Mouse (Mus musculus) adrenal gland, adult (tissue): ENCODE measurements around the gene Klhl3.

Experiments used
- DNase-seq, 2 experiments: peaks; one replicate each; pipeline ENCODE4 v3.0.0; 2022 to 2023; ENCODE audit warnings: low spot score in 1 of 2; ENCODE audit not compliant: inconsistent age in 2 of 2

Klhl3 gene

DNA sequence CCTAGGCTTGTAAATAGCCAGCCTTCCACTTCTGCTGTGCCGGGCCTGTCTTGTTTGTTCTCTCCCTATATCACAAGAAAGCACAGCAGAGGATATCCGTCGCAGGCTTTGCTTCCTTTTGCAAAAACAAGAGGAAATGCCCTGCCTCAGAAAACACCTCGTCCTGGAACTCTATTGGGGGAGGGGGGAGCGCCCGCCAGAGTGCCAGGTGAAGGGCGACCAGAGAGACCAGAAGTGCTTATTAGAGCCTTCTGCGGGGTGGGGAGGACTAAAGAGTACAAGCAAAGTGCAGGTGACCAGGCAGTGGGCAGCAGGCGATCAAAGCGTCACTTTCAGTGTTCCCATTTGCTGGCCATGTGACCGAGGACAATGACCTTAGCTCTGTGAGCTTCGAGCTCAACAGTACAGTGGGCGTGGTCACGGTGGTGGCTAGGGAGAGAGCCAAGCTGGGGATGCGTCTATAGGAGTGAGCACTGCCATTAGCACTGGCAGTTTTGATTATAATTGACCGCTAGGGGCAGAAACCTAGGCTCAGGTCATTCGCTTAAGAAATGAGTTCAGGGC, 45.8 kb downstream of the Klhl3 start:
- DNase-seq = peak; percentile 78 to 81

DNA sequence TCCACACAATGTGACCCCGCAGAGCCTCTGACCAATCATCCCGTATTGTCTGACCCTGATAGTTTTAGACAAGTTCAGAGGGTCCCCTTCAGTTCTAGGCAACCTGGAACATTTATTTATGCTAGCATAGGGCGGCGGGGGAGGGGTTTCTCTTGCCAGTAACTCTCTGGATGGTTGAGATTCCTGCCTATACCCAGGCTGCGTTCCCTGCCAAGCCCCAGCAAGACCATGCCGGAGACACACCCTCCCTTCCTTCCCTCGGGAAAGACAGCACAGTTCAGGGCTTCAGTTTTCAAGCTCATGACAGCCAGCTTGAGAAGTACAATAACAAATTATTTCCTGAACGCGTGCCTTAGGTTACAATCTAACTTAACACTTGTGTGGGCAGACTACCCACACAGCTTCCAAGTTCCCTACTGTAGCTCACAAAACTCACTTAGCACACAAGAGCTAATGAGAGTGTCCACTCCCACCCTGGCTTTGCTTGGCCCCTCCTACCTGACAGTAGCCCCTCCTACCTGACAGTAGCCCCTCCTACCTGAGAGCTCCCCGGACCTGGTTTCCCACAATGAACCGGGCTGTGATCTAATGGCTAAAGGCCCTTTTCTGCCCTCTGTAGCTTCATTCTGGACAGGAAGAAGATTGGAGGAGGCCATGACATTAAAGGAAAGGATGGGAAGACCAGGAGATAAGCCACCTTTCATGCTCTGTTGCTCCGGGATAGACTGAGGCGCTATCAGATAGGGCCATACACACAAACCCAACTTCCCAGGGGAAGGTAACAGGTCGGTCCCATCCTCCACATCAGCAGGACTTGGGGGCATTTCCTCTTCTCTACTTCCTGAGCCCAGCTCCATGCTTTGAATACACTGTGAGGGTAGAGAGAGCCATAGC, 46.6 kb downstream of the Klhl3 start:
- peak; percentile 50 to 75 for DNase-seq

GRCm38 (mm10) chr13:58066081-58066495, 47.3 kb downstream of the Klhl3 start:
- DNase-seq = peak; percentile 66 to 85

- peak; percentile 36 to 59 for DNase-seq
Measured at GRCm38 (mm10) chr13:58065316-58065715, 48.1 kb downstream of the Klhl3 start.

DNA sequence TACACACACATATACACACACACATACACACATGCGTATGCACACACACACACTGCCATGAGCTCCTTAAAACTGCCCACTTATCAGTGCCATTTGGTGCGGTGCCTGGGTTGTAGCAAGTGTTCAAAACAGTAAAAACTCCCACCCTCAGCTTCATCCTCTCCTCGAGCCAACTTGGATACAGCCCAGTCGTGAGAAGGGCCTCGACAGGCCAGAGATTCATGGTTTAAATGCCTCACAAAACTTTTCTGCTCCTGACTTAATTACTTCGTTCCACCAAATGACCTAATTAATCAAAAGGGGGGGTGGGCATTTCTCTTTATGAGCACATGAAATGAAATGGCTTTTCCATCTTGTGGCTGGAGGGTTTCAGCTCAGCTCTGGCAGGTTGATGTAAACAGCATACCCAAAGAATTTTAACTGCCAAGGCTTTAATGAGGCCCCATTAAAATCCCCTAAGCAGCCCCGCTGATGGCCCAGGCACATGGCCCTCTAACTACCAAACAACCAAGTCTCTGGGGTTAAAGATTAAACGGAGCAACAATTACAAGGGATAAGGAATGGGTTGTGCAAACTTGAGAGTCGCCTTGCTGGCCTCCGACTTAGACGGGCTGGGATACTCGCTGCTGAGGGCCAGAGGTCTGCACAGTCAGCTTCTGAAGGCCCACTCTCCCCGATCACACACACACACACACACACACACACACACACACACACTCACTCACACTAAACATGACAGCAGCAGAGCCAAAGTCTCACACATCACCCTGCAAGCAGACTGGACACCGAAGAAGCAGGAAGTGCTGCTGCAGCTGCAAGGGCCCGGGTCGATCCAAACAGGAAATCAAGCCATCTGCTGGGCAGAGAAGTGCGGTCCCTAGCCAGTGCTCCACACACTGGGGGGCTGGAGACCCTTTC, 55.2 kb downstream of the Klhl3 start:
- no peak for DNase-seq

- peak in 1 of 2 experiments; percentile 16 for DNase-seq
Measured at GRCm38 (mm10) chr13:58056618-58057017, 56.8 kb downstream of the Klhl3 start.

GRCm38 (mm10) chr13:58053628-58054027, 59.8 kb downstream of the Klhl3 start:
- DNase-seq = no peak

DNA sequence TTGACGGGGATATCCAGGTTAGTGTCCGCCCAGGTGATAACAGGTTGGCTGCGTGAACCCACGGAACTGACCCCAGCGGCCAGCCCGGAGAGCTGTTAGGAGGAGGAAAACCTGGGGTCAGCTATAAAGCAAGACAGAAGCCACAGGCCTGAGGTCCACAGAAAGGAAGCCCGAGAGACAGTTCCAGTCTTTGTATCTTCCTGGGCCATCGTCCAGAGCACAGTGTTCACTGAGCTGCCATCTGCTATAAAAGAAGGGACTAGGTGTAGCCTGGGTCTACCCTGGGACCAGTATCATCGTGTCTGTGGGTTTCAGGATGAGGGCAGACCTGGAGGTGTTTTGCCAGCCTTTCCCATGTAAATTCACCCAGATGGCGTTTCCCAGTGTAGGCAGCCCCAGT, 61.7 kb downstream of the Klhl3 start:
- DNase-seq = no peak

DNA sequence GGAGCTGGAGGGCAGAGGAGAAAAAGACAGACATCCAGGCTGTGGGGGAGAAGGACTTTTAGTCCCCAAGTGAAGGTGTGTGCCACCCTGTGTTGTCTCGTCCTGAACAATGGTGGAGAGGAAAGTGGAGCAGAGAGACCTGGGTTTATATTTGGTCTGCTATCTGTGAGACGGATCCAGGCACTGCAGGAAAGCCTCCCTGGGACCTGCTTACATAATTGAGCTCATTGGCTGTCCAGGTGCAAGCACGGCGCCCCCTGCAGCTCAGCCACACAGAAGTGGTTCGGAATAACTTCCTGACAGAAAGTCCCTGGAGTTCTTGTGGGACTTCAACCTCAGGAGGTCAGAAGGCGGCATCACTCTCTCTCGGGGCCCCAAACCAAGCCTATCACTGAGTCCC, 62.1 kb downstream of the Klhl3 start:
- no peak for DNase-seq

- DNase-seq = no peak
Measured at GRCm38 (mm10) chr13:58049121-58049520, 64.3 kb downstream of the Klhl3 start.

DNA sequence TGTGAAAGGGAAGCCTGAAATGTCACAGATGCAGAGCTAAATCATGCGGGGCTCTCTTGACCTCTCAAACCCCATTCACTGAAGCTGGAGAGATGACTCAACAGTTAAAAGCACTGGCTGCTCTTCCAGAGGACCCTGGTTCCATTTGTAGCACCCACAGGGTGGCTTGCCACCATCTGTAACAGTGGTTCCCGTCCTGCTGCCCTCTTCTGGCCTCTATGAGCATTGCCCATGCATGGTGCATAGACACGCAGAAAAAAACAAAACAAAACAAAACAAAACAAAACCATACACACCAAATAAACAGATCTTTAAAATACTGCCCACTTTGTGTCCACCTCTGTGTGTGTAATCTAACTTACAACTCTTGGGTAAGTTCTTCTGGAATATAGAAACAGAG, 65.3 kb downstream of the Klhl3 start:
- no peak for DNase-seq

GRCm38 (mm10) chr13:58046178-58046577, 67.2 kb downstream of the Klhl3 start:
- DNase-seq = no peak

DNA sequence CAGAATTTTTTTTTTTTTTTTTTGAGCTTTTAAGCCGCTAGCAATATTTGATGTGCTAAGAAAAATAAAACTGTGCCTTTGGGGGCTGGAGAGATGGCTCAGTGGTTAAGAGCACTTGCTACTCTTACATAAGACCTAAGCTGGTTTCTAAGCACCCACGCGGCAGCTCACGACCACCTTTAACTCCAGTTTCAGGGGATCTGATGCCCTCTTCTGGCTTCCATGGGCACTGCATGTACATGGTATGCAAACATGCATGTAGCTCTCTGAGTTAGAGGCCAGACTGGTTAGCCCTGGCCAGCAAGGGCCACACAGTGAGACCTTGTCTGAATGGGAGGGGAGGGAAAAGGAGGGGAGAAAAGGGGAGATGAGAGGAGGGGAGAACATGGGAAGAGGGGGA, 68.1 kb downstream of the Klhl3 start:
- no peak for DNase-seq

DNA sequence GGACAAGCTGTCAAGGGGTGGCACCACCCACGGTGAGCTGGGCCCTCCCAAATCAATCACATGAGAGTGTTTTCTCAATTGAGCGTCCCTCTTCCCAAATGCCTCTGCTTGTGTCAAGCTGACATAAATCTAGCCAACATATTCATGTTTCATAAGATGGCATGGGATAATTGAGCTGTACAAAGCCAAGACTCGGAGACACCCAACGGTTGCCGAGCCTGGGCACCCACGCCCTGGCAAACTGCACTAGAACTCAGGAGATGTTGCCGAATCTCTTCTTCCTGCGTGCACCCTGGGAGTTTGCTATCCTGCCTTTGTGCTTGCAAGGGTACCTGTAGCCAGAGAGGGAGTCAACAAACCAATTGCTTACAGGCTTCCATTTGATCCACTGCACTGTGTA, 70.1 kb downstream of the Klhl3 start:
- no peak for DNase-seq

DNA sequence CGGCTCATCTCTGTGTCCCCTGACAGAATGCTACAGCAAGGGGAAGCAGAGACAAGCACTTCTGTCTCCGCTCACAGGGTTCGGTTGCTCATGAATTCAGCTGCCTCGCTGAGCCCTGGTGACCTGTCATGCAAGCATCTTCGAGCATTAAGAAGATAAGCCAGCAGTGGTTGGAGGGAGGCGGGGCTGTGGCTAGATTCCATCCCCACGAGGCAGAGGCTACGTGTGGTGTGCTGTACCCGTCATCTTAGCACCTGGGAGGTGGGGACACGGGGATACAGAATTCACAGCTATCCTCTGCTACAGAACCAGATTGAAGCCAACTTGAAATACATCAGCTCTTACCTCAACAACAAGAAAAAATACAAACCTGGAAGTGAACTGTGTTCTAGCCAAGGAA, 73.3 kb downstream of the Klhl3 start:
- no peak for DNase-seq

DNA sequence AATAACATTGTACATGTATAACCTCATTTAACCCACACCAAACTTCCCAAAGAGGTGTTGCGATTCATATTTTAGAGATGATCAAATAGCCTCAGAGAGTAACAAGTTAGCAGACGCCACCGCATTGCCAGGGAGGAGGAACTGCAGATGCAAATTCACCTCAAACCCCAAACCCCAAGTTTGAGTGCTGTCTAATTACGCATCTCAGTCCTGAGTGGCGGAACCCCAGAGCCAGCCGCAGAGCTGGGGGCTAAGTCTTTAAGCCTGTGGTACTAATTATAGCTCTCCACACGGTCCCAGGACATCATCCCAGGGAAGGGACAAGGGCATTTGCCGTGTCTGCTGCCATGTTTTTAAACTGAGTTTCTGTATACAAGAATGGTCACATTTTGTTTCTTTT, 75.9 kb downstream of the Klhl3 start:
- no peak for DNase-seq

GRCm38 (mm10) chr13:58035470-58036156, 77.8 kb downstream of the Klhl3 start:
- DNase-seq = peak; percentile 17 to 50

- DNase-seq = no peak
Measured at GRCm38 (mm10) chr13:58034985-58035384, 78.4 kb downstream of the Klhl3 start.

DNA sequence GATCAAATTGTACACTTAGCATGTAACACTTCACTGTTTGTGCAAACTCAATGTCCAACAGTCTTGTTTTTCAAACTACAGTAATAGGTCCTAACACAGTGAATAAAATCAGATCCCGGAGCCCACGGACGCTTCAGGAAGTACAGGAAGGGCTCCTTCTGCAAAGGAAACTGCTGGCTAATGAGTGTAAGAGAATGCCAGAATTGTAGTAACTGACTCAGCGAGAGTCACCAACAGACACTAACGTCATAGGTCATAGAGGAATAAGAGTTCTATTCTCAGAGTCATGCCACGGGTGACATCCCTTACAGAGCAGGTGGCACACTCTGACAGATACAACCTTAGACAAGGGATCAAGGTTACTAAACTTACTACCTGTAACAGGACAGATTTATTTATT, 78.9 kb downstream of the Klhl3 start:
- no peak for DNase-seq

GRCm38 (mm10) chr13:58031755-58032154, 81.6 kb downstream of the Klhl3 start:
- DNase-seq = peak; percentile 71 to 88

GRCm38 (mm10) chr13:58027115-58027514, 86.3 kb downstream of the Klhl3 start:
- DNase-seq = no peak
